Mouse (Mus musculus) left cerebral cortex, adult 18-20 months (tissue): ENCODE measurements at regions not wholly inside any gene's neighbourhood (a gene's known extent, or its start where the extent isn't known, plus 50 kb on each side); places are given as distances from the start of the nearest gene placed in this dataset.

Experiments used
- DNase-seq, 2 experiments: peaks; one replicate each; pipeline ENCODE4 v3.0.0; 2021 to 2022; ENCODE audit warnings: low spot score in 2 of 2, mixed read lengths in 1 of 2

- no peak for DNase-seq
Measured at GRCm38 (mm10) chr3:52517808-52518207, 249.7 kb downstream of the Foxo1 start.

GRCm38 (mm10) chr3:52516691-52517090, 248.6 kb downstream of the Foxo1 start:
- no peak for DNase-seq

GRCm38 (mm10) chr3:52512761-52513160, 244.6 kb downstream of the Foxo1 start:
- DNase-seq: no peak

- peak; percentile 19 to 33 for DNase-seq
Measured at GRCm38 (mm10) chr3:52511549-52511948, 243.4 kb downstream of the Foxo1 start.

GRCm38 (mm10) chr3:52510831-52511230, 242.7 kb downstream of the Foxo1 start:
- peak; percentile 10 to 34 for DNase-seq

GRCm38 (mm10) chr3:52510088-52510765, 242.1 kb downstream of the Foxo1 start:
- DNase-seq: peak; percentile 59 to 66

GRCm38 (mm10) chr3:52503925-52504324, 235.8 kb downstream of the Foxo1 start:
- peak; percentile 59 to 74 for DNase-seq

GRCm38 (mm10) chr3:52502223-52502622, 234.1 kb downstream of the Foxo1 start:
- DNase-seq: no peak

GRCm38 (mm10) chr3:52501614-52502013, 233.5 kb downstream of the Foxo1 start:
- DNase-seq: no peak

- DNase-seq: no peak
Measured at GRCm38 (mm10) chr3:52500026-52500425, 231.9 kb downstream of the Foxo1 start.

GRCm38 (mm10) chr3:52499581-52499980, 231.4 kb downstream of the Foxo1 start:
- no peak for DNase-seq

- DNase-seq: no peak
Measured at GRCm38 (mm10) chr3:52498506-52499228, 230.5 kb downstream of the Foxo1 start.

- no peak for DNase-seq
Measured at GRCm38 (mm10) chr3:52496965-52497364, 228.8 kb downstream of the Foxo1 start.

- no peak for DNase-seq
Measured at GRCm38 (mm10) chr3:52495401-52495800, 227.3 kb downstream of the Foxo1 start.

- no peak for DNase-seq
Measured at GRCm38 (mm10) chr3:52494924-52495323, 226.8 kb downstream of the Foxo1 start.

GRCm38 (mm10) chr3:52479186-52479585, 211.1 kb downstream of the Foxo1 start:
- no peak for DNase-seq

GRCm38 (mm10) chr3:52469900-52470299, 201.8 kb downstream of the Foxo1 start:
- no peak for DNase-seq

- no peak for DNase-seq
Measured at GRCm38 (mm10) chr3:52469397-52469796, 201.3 kb downstream of the Foxo1 start.

- no peak for DNase-seq
Measured at GRCm38 (mm10) chr3:52468326-52468725, 200.2 kb downstream of the Foxo1 start.

GRCm38 (mm10) chr3:52467876-52468275, 199.7 kb downstream of the Foxo1 start:
- DNase-seq: no peak

- no peak for DNase-seq
Measured at GRCm38 (mm10) chr3:52466984-52467565, 198.9 kb downstream of the Foxo1 start.

GRCm38 (mm10) chr3:52466571-52466970, 198.4 kb downstream of the Foxo1 start:
- no peak for DNase-seq
